Comparison of ENCODE assay signal across 24 mouse cellular contexts in the genomic region with DNA sequence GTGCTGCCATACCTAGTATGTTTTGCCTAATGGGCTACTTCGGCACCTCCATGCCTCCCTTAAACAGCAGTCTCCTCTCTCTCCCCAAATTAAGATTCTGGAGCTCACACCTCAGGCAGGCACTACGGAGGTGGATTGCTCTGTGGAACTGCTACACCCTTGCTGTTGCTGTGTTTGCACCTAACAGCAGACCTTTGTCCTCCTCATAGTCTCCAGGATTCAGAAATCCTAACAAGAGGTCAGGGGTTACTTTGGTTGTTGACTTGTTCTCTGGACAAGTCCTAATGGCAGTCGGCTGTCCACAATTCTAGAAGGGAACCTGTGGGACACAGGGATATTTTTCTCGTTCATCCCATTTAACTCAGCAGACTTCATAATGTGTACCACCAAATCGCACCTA.
"Had no signal": no experiment of that assay in that cellular context is flagged by ENCODE, and none has a peak within 500 bp of the region (broad histone marks: within the 10 kb centered on the region; RNA-seq: fewer than 3 reads in every experiment).

No protein-coding gene starts in this region.

- H3K27ac ChIP-seq: gastrocnemius, adult 2 months; heart, embryonic 13.5 days; heart, embryonic 15.5 days; hindbrain, embryonic 13.5 days; hindbrain, embryonic 15.5 days; hindbrain, postnatal 0 days; limb, embryonic 13.5 days; limb, embryonic 15.5 days; liver, embryonic 14.5 days had no signal

- H3K36me3 ChIP-seq: heart, embryonic 13.5 days; heart, embryonic 15.5 days; hindbrain, embryonic 13.5 days; hindbrain, embryonic 15.5 days; limb, embryonic 13.5 days; limb, embryonic 15.5 days had no signal

- H3K27me3 ChIP-seq: heart, embryonic 13.5 days; heart, embryonic 15.5 days; hindbrain, embryonic 13.5 days; hindbrain, embryonic 15.5 days; limb, embryonic 13.5 days; limb, embryonic 15.5 days had no signal

- H3K4me3 ChIP-seq: gastrocnemius, adult 2 months; heart, embryonic 13.5 days; heart, embryonic 15.5 days; hindbrain, embryonic 13.5 days; hindbrain, embryonic 15.5 days; limb, embryonic 13.5 days; limb, embryonic 15.5 days had no signal

- DNase-seq: gastrocnemius, adult 2 months; gastrocnemius, postnatal 10 days; gastrocnemius, postnatal 25 days; heart, adult 18-20 months; heart, postnatal 14 days; heart, postnatal 36 days; kidney, adult 11 months; kidney, adult 8-10 months; kidney, postnatal 10 days; kidney, postnatal 25 days; layer of hippocampus, adult 9-11 months; layer of hippocampus, postnatal 36 days; left cerebral cortex, postnatal 4 days had no signal

- H3K4me1 ChIP-seq: heart, embryonic 13.5 days; heart, embryonic 15.5 days; hindbrain, embryonic 13.5 days; hindbrain, embryonic 15.5 days; limb, embryonic 13.5 days; limb, embryonic 15.5 days had no signal

- H3K9ac ChIP-seq: heart, embryonic 13.5 days; heart, embryonic 15.5 days; hindbrain, embryonic 13.5 days; hindbrain, embryonic 15.5 days; limb, embryonic 13.5 days; limb, embryonic 15.5 days; liver, embryonic 14.5 days had no signal

- H3K4me2 ChIP-seq: heart, embryonic 11.5 days; heart, embryonic 13.5 days; heart, embryonic 15.5 days; hindbrain, embryonic 13.5 days; hindbrain, embryonic 15.5 days; limb, embryonic 13.5 days; limb, embryonic 15.5 days had no signal

- H3K9me3 ChIP-seq: heart, embryonic 13.5 days; heart, embryonic 15.5 days; hindbrain, embryonic 13.5 days; hindbrain, embryonic 15.5 days; limb, embryonic 13.5 days; limb, embryonic 15.5 days had no signal

- ATAC-seq: forebrain, embryonic 16.5 days; hindbrain, postnatal 0 days; intestine, embryonic 16.5 days had no signal
